Mouse (Mus musculus): ENCODE results near the gene Pde5a. TPM values are rescaled to one million over a fixed set of nuclear protein-coding genes. Genes with fewer than 3 reads are reported as not detected.

The Pde5a gene
- 0.90 TPM for polyA plus RNA-seq (2021)

DNA sequence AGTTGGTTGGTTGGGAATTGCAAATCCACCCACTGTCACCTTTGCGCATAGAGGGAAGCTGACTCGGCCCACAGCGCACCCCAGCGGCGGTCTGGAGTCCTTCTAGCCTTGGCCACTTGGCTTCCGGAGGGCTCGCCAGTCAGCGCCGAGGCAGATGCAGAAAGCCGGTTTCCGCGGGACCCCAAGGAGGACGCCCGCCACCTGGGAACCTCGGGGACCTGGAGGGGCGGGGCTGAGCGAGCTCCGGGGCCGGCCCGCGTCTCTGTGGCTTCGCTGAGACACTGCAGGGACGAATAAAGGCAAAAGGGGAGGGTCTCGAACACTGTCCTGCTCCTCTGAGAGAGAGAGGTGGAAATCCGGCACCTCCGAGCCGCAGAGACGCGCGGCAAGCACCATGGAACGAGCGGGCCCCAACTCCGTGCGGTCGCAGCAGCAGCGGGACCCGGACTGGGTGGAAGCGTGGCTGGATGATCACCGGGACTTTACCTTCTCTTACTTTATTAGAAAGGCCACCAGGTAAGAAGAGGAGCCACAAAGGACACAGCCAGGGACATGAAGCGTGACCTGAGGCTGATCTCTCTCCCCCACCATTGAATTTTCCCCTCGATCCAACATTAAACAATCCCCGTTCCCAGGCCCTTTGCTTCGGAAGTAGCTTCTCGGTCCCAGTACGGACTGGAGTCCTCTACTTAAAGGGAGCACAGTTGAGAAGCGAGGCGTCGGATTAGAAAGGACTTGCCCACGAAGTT is at the start of gene Pde5a:
Gene Pde5a (plus strand): TSS at position 96 of the 749 bp plus-strand sequence.
- ChIA-PET CTCF (interaction anchor here (0.9 to 1.6 kb wide), 3 partner anchors 7 to 37 kb away, joined by 3 to 6 read pairs (median 4); no protein-coding TSS in a partner anchor), POLR2A (interaction anchor here (0.6 kb wide), 1 partner anchor 252 kb away, joined by 3 read pairs; no protein-coding TSS in a partner anchor)
- H3K27me3 ChIP-seq: peaks cover 18% of the 10 kb centered on the region
- DNase-seq (ENCODE audit: low read depth, low spot score): no peak
- ATAC-seq: no peak
- in situ Hi-C loops (cut with MboI; ENCODE audit: low pct_unique_long_range_greater_than_20kb): no loop called here
- no peak for TF ChIP-seq CTCF (IDR thresholded peaks at IDR 0.05)

GRCm38 (mm10) chr3:122680851-122681250 is 47.9 kb upstream of the Pde5a start:
- TF ChIP-seq CTCF (IDR thresholded peaks at IDR 0.05): no peak
- POLR2A ChIA-PET: no interaction called here
- DNase-seq (ENCODE audit: low read depth, low spot score) (no peak), ATAC-seq (no peak)
- H3K27me3 ChIP-seq: no peaks in the 10 kb centered on the region
- CTCF ChIA-PET: interaction anchor here (0.9 to 1.2 kb wide), 2 partner anchors 10 to 14 kb away, joined by 3 read pairs; no protein-coding TSS in a partner anchor
- in situ Hi-C loops (cut with MboI; ENCODE audit: low pct_unique_long_range_greater_than_20kb): no loop called here

GRCm38 (mm10) chr3:122682352-122682751 is 46.4 kb upstream of the Pde5a start:
- in situ Hi-C loops (cut with MboI; ENCODE audit: low pct_unique_long_range_greater_than_20kb): no loop called here
- ATAC-seq (no peak), DNase-seq (ENCODE audit: low read depth, low spot score) (no peak)
- ChIA-PET CTCF (interaction anchor here (1.1 to 3.2 kb wide), 4 partner anchors 9 to 101 kb away, joined by 3 to 13 read pairs (median 4); no protein-coding TSS in a partner anchor), POLR2A (no interaction called here)
- TF ChIP-seq CTCF (IDR thresholded peaks at IDR 0.05): no peak
- H3K27me3 ChIP-seq: no peaks in the 10 kb centered on the region

GRCm38 (mm10) chr3:122684832-122685231 is 43.9 kb upstream of the Pde5a start:
- CTCF ChIA-PET: interaction anchor here (1.1 to 1.4 kb wide), 3 partner anchors 32 to 100 kb away, joined by 4 read pairs; no protein-coding TSS in a partner anchor
- ATAC-seq (no peak), DNase-seq (ENCODE audit: low read depth, low spot score) (no peak)
- in situ Hi-C loops (cut with MboI; ENCODE audit: low pct_unique_long_range_greater_than_20kb): no loop called here
- POLR2A ChIA-PET: no interaction called here
- no peaks in the 10 kb centered on the region for H3K27me3 ChIP-seq
- no peak for TF ChIP-seq CTCF (IDR thresholded peaks at IDR 0.05)

GRCm38 (mm10) chr3:122693039-122693438 is 35.7 kb upstream of the Pde5a start:
- no peak for ATAC-seq
- TF ChIP-seq CTCF (IDR thresholded peaks at IDR 0.05): no peak
- H3K27me3 ChIP-seq: no peaks in the 10 kb centered on the region
- ChIA-PET POLR2A (interaction anchor here (0.6 kb wide), 1 partner anchor 189 kb away, joined by 5 read pairs; no protein-coding TSS in a partner anchor), CTCF (interaction anchor here (1.4 kb wide), 1 partner anchor 32 kb away, joined by 3 read pairs; no protein-coding TSS in a partner anchor)
- no peak for DNase-seq (ENCODE audit: low read depth, low spot score)
- in situ Hi-C loops (cut with MboI; ENCODE audit: low pct_unique_long_range_greater_than_20kb): no loop called here

- in situ Hi-C loops (cut with MboI; ENCODE audit: low pct_unique_long_range_greater_than_20kb): no loop called here
- no peak for TF ChIP-seq CTCF (IDR thresholded peaks at IDR 0.05)
- no peaks in the 10 kb centered on the region for H3K27me3 ChIP-seq
- CTCF ChIA-PET: no interaction called here
- POLR2A ChIA-PET: no interaction called here
- no peak for ATAC-seq
- DNase-seq (ENCODE audit: low read depth, low spot score): no peak
These were observed 32.9 kb upstream of the Pde5a start for GRCm38 (mm10) chr3:122695870-122696269.

- POLR2A ChIA-PET: no interaction called here
- TF ChIP-seq CTCF (IDR thresholded peaks at IDR 0.05): no peak
- peaks cover 4% of the 10 kb centered on the region for H3K27me3 ChIP-seq
- in situ Hi-C loops (cut with MboI; ENCODE audit: low pct_unique_long_range_greater_than_20kb): no loop called here
- CTCF ChIA-PET: interaction anchor here (1.0 kb wide), 1 partner anchor 14 kb away, joined by 3 read pairs; no protein-coding TSS in a partner anchor
- ATAC-seq (no peak), DNase-seq (ENCODE audit: low read depth, low spot score) (no peak)
These were observed 32.1 kb upstream of the Pde5a start for GRCm38 (mm10) chr3:122696672-122697071.

GRCm38 (mm10) chr3:122704209-122704608 is 24.5 kb upstream of the Pde5a start:
- ATAC-seq (no peak), DNase-seq (ENCODE audit: low read depth, low spot score) (no peak)
- no peak for TF ChIP-seq CTCF (IDR thresholded peaks at IDR 0.05)
- CTCF ChIA-PET: interaction anchor here (0.8 to 1.6 kb wide), 4 partner anchors 9 to 32 kb away, joined by 3 to 4 read pairs (median 4); no protein-coding TSS in a partner anchor
- POLR2A ChIA-PET: no interaction called here
- in situ Hi-C loops (cut with MboI; ENCODE audit: low pct_unique_long_range_greater_than_20kb): no loop called here
- peaks cover 4% of the 10 kb centered on the region for H3K27me3 ChIP-seq

DNA sequence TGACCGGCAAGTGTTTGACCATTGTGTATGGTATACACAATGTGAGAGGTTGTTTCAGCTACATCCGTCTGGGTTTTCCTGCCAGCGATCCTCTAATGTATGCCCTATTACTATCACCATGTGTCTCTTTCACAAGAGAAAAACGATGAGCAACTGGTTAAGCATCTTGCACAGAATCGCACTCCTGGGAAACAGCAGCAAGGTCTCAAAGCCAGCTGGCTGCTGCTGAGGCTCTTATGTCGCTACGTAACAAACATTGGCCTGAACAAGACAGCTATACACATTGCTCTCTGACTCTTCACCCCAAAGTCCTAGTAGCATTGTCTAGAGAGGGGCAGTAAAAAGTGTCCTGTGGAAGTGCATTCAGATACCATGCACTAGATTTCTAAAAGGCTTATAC is 23.5 kb upstream of the Pde5a start:
- TF ChIP-seq CTCF (IDR thresholded peaks at IDR 0.05): no peak
- in situ Hi-C loops (cut with MboI; ENCODE audit: low pct_unique_long_range_greater_than_20kb): no loop called here
- peaks cover 4% of the 10 kb centered on the region for H3K27me3 ChIP-seq
- ATAC-seq (no peak), DNase-seq (ENCODE audit: low read depth, low spot score) (no peak)
- CTCF ChIA-PET: interaction anchor here (1.0 to 1.4 kb wide), 2 partner anchors 8 to 15 kb away, joined by 4 read pairs; no protein-coding TSS in a partner anchor
- POLR2A ChIA-PET: no interaction called here

GRCm38 (mm10) chr3:122708485-122708884 is 20.3 kb upstream of the Pde5a start:
- CTCF ChIA-PET: interaction anchor here (1.4 kb wide), 1 partner anchor 9 kb away, joined by 3 read pairs; no protein-coding TSS in a partner anchor
- ATAC-seq (no peak), DNase-seq (ENCODE audit: low read depth, low spot score) (no peak)

GRCm38 (mm10) chr3:122710141-122710540 is 18.6 kb upstream of the Pde5a start:
- no peak for ATAC-seq
- no peak for TF ChIP-seq CTCF (IDR thresholded peaks at IDR 0.05)
- CTCF ChIA-PET: interaction anchor here (0.9 kb wide), 1 partner anchor 8 kb away, joined by 3 read pairs; no protein-coding TSS in a partner anchor
- in situ Hi-C loops (cut with MboI; ENCODE audit: low pct_unique_long_range_greater_than_20kb): no loop called here
- no peak for DNase-seq (ENCODE audit: low read depth, low spot score)
- H3K27me3 ChIP-seq: peaks cover 5% of the 10 kb centered on the region
- POLR2A ChIA-PET: no interaction called here

More at GRCm38 (mm10) chr3:122708485-122708884, 20.3 kb upstream of the Pde5a start:
- in situ Hi-C loops (cut with MboI; ENCODE audit: low pct_unique_long_range_greater_than_20kb): no loop called here
- POLR2A ChIA-PET: no interaction called here
- peaks cover 5% of the 10 kb centered on the region for H3K27me3 ChIP-seq
- no peak for TF ChIP-seq CTCF (IDR thresholded peaks at IDR 0.05)
